Mouse (Mus musculus): ENCODE measurements around the gene Dmd. TPM values are rescaled to one million over a fixed set of nuclear protein-coding genes. Genes with fewer than 3 reads are reported as not detected.

Dmd gene
- total RNA-seq, 2 experiments from 2014 or later, result 66.0 to 70.4 TPM

DNA sequence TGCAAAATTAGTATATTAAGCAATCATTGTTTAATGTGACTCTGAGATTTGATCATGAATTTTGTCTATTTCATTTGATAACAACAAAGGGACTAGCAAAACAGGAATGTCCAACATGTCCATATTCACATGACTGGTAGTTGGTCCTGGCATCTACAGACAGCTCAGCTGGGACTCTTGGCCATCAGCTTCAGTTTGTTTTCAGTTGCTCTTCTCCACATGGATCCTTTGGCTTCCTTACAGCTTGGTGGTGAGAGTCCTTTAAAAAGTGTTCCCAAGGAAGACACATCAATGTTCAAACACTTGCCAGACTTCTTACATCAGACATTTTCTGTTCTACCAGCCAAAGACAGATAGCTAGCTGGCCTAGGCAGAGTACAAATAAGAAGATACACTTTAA, 1381.9 kb downstream of the Dmd start:
- peak in 1 of 2 experiments; percentile 0 for DNase-seq (ENCODE audit: low spot score in 2 of 2)

DNA sequence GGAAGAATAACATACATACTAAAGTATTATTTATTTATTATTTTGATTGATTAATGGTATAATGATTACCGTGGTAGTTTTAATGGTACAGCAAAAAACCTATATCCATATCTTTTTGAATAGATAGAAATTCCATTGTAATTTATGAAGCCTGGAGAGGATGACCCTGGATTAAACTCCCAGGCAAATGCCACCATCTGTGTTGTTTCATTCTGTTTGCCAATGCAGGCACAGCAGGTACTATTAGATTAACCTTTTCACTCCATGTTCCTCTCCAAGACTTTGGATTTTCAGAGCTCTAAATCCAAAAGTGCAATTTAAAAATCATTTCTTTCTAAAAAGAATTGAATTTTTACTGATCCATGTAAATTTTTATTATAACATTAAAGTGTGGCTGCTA, 1383.5 kb downstream of the Dmd start:
- DNase-seq (ENCODE audit: low spot score in 2 of 2), result no peak

DNA sequence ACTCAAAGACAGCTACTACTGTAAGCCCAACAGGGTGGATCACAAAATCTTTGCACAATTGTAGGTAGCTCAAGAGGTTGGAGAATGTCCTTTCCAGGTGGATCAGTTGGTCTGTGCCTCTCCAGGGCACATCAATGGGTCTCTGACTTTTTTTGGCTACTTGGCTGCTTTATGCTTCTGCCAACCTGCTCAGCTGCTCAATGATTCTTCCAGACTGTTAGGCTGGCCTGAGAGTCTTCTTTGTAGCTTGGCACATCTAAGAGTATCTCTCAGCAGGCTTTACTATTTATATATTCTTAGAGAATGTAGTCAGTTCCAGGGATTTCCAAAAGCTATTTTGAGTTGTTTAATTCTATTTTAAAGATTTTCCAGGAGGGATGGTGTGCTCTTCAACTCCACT, 1416.3 kb downstream of the Dmd start:
- no peak for DNase-seq (ENCODE audit: low spot score in 2 of 2)

DNA sequence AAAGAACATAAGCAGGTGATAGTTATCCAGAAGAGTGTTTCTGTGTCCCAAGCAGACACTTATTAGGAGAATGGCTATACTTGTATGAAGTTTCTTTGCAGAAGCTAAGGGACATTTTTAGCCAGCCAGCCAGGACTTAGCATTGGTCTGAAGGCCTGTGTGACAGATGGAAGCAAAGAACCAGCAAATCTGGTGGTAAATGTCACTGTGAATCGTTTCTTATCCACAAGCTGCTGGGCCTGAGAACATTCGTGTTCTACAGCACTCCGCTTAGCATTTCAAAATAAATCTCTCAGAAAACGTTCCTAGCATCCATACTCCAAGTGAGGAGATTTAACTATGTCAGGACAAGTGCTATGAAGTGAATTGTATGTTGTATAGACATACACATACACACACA, 1486.9 kb downstream of the Dmd start:
- peak in 1 of 2 experiments; percentile 6 for DNase-seq (ENCODE audit: low spot score in 2 of 2)

DNA sequence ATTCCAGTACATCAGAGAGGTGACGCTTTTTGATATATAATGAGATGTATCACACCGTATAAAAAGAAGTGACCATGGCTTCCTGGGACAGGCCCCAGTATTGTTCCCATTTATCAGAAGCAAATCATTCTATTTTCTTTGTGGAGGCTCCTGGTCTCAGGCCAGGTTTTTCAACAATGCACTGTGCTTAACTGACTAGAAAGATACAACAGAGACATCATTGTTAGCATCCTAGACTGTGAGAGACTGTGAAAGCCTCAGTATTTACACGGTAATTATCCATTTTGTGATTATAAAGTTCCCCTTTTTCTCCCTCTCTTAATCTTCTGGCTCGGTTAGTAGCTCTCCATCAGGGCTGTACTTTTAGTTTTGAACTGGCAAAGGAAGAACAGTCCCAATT, 1487.9 kb downstream of the Dmd start:
- DNase-seq (ENCODE audit: low spot score in 2 of 2), result no peak

DNA sequence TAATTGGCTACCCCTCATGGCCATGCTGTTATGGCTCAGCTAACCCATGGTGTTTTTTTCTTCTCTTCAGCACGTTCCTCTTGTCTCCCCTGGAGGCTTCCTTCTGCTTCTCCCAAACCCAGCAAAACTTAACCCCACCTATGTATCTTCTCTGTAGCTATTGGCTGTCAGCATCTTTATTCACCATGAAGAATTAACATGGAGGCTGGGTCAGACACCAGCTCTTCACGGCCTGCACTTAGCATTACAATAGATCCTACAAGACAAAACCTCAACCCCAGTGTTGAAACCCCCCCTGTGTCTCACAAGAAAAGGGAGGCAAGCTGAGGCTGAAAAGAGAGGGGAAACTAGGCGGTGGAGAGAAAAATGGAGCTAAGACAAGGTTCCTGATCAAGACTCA, 1494.3 kb downstream of the Dmd start:
- DNase-seq (ENCODE audit: low spot score in 2 of 2), result no peak

DNA sequence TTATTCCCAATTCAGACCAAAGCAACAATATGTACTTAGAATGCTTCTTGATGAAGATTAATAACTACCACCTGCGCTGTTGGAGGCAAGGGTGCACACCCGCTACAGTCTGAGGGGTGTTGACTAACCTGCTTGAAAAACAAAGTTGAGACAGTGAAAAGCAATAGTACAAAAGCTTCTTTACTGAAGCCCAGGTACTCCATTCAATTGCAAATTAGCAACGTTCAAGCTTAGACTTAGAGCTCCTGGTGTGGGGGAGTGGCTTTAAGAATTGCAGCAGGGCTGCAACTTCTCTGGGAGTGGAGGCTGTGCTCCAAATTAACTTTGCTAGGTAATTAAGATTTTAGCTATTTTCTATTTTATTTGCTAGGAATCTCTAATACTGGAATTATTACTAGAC, 1495.3 kb downstream of the Dmd start:
- no peak for DNase-seq (ENCODE audit: low spot score in 2 of 2)

DNA sequence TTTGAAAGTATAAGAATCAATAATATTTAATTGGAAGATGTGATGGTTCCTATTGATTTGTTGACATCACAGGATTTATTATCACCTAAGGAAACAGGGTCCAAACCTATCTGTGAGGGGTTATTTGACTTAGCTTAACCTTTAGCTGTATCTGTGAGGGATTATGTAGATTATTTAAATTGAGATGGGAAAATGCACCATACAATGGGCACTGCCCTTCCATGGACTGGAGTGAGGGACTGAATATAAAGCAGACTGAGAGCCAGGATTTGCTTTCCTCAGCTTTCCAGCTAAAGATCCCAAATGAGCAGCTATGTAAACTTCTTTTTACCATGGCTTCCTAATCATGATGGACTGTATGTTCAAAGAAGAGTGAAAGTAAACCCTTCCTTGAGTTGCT, 1496.0 kb downstream of the Dmd start:
- no peak for DNase-seq (ENCODE audit: low spot score in 2 of 2)

DNA sequence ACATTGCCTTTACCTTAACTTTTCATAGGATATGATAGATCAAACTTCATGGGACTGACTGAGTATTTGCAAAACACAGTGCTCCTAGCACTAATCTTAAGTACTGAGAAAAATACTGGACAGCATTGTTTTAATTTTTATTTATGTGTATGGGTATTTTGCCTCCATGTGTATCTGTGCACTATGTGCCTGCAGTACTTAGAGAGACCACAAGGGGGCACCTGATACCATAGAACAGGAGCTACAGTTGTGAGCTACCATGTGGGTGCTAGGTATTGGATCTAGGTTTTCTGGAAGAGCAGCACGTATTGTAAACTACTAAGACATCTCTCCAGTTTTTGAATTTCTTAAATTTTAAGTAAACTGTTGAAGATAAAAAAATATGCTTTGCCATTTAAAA, 1505.8 kb downstream of the Dmd start:
- DNase-seq (ENCODE audit: low spot score in 2 of 2), result no peak

DNA sequence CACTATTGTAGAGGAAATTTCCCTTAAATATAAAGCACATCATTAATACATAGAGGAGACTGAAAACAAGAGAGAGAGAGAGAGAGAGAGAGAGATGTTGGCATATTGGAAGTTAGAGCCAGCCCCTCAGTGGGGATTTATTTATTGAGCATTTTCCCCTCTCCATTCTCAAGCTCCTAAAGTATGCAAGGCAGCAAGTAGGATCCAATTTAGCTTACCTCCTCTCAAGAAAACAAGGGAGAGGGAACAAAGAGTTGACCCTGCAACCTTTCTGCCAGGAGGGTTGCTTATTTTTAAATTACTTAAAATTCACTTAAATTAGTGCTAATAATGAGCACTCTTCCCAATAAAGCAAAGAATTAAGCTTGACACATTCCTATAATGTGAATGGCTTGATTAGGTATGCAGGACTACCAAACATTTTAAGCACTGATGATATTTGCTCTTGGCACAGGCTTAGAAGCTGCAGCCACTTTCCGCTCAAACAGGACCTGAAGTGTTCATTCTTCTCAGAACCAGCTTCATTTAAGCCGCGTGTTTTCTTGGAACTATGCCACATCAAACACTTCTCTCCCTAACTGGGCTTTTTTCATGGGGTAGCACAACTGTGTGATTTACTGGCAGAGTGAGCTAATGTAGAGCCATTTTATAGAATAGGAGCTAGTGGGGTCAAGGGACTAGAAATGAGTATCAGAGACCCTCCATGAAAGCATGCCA, 1566.1 kb downstream of the Dmd start:
- peak in 1 of 2 experiments; percentile 2 for DNase-seq (ENCODE audit: low spot score in 2 of 2)

DNA sequence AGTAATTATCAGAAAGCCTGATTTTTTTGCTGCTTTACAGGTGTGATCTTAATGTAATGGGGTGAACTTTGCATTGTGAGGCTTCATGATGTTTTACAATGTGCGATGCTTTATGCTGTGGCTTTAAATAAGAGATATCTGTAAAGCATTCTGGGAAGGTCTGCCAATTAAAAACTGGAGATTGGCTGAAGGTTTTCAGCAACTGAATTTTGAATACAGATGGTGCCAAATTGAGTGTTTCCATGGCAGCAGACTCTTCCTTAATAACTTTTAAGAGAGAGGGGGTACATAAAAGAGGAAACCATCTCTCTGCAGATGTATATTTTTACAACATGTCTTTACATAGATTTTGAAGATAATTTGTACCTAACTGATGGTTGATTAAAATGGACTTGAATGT, 1603.3 kb downstream of the Dmd start:
- no peak for DNase-seq (ENCODE audit: low spot score in 2 of 2)

DNA sequence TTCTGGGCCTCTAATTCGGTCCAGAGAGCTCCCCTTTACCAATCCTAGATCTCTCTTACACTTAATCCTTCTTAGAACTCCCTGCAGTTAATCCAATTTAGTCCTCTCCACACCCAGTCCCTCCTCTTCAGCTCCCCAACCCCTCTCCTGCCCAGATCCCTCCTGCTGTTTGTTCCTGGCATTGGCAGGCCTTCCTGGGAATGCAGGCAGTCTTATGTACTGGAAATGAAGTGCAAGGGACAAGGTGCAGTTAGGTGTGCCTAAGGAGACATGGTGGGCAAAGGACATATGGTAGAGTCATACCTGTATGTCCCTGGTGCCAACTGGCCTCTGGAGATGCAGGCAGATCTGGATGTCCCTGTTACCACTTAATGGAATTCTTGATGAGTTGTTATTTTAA, 1604.8 kb downstream of the Dmd start:
- no peak for DNase-seq (ENCODE audit: low spot score in 2 of 2)

DNA sequence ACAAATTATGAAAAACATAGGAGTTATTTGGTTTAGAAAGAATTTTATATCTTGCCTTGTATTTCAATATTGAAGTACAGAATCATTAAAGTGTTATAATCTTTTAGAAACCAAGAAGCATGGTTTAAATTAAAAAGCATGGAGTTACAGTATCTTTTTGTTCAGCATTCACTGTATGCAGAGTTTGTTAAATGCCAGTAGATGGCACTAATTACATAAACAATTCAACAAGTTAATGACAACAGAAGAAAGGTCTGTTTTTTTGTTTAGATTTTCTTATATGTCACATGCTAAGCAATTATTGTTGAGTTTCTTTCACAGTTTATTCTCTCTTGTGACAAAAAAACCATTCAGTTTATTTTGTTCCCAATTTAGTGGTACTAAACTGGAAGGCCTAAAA, 1649.8 kb downstream of the Dmd start:
- no peak for DNase-seq (ENCODE audit: low spot score in 2 of 2)

DNA sequence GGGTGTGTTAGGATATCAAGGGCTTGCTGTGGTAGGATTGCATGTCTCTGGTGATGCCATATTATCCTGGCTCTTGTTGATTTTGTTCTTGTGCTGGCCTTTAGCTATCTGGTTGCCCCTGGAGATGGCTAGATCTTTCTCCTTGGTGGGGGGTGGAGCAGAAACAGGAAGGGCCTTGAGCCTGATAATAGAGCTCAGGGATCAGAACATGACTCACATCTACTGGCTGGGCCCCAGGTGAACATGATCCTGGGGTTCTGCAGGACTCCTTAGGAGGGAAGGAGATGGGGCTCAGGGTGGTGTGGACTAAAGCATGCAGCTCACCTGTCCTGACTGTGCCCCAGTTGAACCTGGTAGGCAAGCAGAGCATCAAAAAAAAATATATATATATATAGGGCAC, 1691.8 kb downstream of the Dmd start:
- DNase-seq (ENCODE audit: low spot score in 2 of 2), result no peak

DNA sequence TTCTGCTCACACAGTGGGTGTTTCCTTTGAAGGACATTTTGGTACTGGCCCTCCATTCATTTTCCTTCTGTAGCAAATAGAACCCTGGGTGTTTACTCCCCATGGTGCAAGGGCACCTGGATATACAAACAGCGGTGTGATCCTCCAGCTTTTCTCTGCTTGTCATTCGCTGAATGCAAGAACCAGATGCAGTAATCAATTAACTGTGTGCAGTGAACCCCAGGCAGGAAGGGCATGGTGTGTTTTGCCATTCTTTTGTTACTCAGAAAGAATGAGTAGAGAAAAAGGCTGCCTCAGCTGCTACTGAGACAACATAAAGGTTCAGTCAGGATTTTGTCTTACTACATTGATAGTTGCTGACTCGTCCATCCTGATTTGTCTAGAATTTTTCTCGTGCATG, 1799.0 kb downstream of the Dmd start:
- DNase-seq (ENCODE audit: low spot score in 2 of 2), result no peak

DNA sequence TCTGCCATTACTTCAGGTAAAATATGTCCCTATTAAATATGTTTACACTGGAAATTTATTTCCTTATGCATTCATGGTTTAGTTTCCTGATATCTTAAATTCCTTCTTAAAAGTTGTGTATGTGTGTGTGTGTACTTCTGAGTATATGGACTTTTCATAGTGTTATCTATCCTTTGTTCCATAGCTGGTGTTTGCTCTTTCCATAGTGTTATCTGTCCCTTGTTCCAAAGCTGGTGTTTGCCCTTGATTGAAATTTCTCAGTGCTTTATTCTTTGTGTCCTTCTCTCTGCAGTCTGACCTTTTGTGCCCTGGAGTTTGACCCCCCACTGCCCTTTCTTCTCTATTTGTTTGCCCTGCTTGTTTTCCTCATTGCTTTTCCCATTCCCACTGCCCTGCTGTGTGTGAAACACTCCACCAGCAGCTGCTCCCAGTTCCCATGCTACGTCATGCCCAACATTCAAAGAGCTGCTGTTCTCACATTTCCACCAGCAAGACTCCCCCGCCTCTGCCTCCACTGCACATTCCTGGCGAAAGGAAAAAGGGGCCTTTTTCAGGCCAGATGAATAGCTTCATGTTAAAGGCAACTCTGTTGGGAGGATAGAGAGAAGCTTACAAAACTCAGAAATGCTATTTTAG, 1911.5 kb downstream of the Dmd start:
- DNase-seq (ENCODE audit: low spot score in 2 of 2), result peak; percentile 5 to 44

DNA sequence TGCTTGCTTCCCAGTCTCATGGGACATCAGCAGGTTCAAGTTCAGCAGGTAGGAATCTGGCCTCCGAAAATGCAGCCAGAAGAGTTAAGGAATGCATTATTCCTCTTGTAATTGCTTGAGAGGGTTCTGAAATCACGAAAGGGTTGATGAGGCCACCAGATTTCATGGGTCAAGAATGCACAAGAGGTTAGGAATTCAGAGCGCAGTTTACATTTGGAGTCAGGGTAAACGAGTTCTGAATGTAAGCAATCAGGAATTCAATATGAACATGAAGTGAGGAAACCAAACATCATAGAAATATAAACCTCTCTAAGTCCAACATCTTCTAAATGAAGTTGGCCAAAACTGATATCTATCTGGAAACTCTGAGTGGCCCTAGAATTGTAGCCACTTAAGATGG, 1924.4 kb downstream of the Dmd start:
- no peak for DNase-seq (ENCODE audit: low spot score in 2 of 2)

DNA sequence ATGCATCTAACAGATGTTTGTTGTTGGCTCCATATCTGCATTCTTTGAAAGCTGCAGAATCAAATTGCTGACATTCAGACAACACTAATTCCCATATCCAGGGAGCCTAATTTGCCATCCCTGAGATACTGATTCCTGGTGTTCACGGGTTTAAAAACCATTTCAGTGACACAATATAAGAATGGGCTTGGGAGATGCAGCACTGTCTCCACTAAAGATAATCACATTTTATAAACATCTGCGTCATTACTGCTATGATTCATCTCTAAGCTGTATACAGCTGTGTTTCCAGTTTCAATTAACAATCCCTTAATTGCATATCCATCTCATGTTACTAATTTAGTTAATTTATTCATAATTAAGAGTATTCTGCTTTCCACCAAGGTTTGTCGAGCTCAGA, 1929.5 kb downstream of the Dmd start:
- no peak for DNase-seq (ENCODE audit: low spot score in 2 of 2)

DNA sequence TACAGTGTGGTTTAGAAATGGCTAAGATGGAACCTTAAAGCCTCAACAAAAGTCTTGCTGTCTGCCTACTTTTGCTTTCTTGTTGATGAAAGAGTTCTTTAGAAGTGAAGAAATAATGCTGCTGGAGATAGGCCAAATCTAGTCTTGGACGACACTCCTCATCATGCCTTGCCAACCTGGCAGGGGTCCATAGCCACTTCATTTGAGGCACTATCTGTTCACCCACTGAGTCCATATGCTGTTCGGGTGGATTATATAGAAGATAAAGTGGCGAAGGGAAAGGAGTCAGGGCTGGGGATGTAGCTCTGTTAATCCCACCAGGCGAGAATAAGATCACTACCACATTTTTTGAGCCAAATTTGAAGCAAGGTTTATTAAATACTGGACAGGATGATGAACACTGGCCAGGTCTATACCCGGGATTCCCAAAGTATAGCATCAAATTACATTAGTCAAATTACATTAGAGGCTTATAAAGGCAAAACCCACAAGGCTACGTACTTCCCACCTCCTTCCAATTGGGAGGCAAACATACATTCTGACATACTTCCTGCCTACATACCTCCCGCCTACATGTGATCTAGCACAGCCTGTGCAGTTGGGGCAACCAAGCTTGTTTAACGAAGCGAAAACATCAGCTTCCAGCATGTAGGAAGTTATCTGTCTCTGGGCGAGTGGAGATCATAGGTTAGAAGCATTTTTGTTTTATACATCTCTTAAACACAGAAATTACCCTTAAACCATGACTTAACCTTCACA, 1984.2 kb downstream of the Dmd start:
- peak in 1 of 2 experiments; percentile 41 for DNase-seq (ENCODE audit: low spot score in 2 of 2)

DNA sequence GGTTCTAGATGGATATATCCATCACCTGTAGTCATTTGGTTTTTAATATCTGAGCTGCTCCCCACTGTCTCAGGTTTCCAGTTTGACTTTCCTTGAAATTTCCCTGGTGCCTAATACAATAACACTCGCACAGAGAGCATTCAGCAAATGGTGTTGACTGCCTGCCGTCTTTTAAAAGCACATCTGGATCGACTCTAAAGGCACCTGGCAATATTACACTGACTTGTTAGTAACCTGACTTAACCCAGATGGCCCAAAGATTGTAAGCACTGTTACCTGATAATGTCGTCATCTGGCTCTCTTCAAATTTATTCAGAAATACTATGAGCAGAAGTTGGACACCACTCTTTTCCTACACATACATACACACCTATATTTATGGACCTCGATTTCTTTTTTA, 2011.9 kb downstream of the Dmd start:
- no peak for DNase-seq (ENCODE audit: low spot score in 2 of 2)

DNA sequence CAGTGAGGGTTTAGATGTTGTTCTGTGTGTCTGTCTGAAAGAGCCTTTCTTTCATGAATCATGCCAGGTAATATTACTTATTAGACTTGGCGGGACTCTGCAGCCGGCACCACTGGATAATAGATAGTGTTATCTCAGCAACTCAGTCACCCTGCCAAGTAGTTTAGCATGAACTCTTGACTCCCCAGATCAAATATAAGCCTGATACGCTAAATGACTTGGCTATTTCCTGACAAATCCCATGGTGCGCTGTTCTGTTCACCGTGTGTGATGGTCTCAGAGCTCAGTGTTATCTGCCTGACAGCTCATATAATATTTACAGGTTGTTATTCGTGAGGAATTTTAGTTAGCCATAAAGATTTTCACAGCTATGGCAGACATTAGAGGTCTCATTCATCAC, 2012.3 kb downstream of the Dmd start:
- DNase-seq (ENCODE audit: low spot score in 2 of 2), result no peak

DNA sequence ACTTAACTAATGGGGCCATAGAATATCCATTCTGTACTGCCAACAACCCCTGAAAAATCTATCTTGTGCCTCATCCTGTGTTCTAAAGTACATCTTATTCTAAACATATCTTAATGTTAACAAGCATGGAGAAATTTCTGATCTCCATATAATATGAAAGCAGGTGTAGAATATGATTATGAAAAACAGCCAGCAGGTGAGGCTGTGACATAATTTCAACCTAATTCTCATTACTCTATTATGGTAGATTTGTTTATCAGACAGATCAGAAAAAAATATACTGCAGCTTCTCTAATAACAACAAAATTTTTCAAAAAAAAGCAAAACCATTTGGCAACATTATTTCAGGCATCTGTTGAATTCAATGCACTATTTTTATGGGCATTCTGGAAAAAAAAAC, 2059.6 kb downstream of the Dmd start:
- no peak for DNase-seq (ENCODE audit: low spot score in 2 of 2)

Data from layer of hippocampus, postnatal 14 days (tissue).